Mouse (Mus musculus): ENCODE results near the gene Smpd2. TPM values are rescaled to one million over a fixed set of nuclear protein-coding genes. Genes with fewer than 3 reads are reported as not detected.

The Smpd2 gene
- polyA plus RNA-seq, 1 experiment from 2014 or later: 58.8 TPM

- Histone ChIP-seq H3K36me3 (ENCODE audit: control insufficient read depth, insufficient read depth, low read length) (no peaks in the 10 kb centered on the region), H3K27me3 (ENCODE audit: control insufficient read depth, insufficient read depth, low read length) (no peaks in the 10 kb centered on the region), H3K4me3 (replicated peaks; ENCODE audit: low read length) (peak within 1 kb of the TSS; percentile 84), H3K9me3 (replicated peaks; ENCODE audit: control insufficient read depth, low read length) (no peaks in the 10 kb centered on the region), H3K27ac (ENCODE audit: low read length) (peak within 1 kb of the TSS; percentile 60), H3K9ac (ENCODE audit: low read length) (peak within 1 kb of the TSS; percentile 88), H3K4me1 (ENCODE audit: control insufficient read depth, insufficient read depth, low read length) (peaks cover 7% of the 10 kb centered on the region), H3K4me2 (ENCODE audit: low read depth, low read length) (peak within 1 kb of the TSS; percentile 84)
- peak; percentile 97 for ATAC-seq (ENCODE audit: insufficient read depth, low FRiP score)
- WGBS: under 1% methylated on average over 49 of the region's 49 CpGs
Observed at GRCm38 (mm10) chr10:41450137-41450670, 40.0 kb downstream of the Smpd2 start, which contains the start of gene Zbtb24. TSS of gene Zbtb24 (plus strand) at chr10:41450383.

GRCm38 (mm10) chr10:41449684-41450083 is 40.5 kb downstream of the Smpd2 start:
- Histone ChIP-seq H3K27me3 (ENCODE audit: control insufficient read depth, insufficient read depth, low read length) (no peaks in the 10 kb centered on the region), H3K4me1 (ENCODE audit: control insufficient read depth, insufficient read depth, low read length) (peaks cover 7% of the 10 kb centered on the region), H3K9me3 (replicated peaks; ENCODE audit: control insufficient read depth, low read length) (no peaks in the 10 kb centered on the region), H3K27ac (ENCODE audit: low read length) (peak overlapping the region; percentile 60), H3K4me3 (replicated peaks; ENCODE audit: low read length) (peak overlapping the region; percentile 84), H3K9ac (ENCODE audit: low read length) (peak overlapping the region; percentile 88), H3K4me2 (ENCODE audit: low read depth, low read length) (peak overlapping the region; percentile 84), H3K36me3 (ENCODE audit: control insufficient read depth, insufficient read depth, low read length) (no peaks in the 10 kb centered on the region)
- ATAC-seq (ENCODE audit: insufficient read depth, low FRiP score): peak; percentile 57; the same call in 1 of the 2 replicates
- WGBS: 13% methylated on average over 14 of the region's 14 CpGs

DNA sequence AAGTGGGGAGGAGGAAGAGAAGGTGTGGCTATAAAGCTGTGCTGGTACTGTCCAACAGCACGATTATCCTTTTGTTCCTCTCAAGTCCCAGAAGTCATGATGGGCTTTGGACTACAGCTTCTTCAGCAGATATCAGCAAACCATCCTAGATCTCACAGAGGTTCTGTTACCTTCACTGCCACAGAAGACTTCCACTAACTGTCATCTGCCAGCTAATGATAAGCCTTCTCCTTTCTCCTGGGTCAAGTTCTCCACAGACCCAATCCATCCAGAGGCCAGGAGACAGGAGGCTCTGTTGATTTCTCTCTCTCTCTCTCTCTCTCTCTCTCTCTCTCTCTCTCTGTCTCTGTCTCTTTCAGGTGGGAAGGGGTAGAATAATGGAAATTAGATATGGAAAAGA is 42.0 kb downstream of the Smpd2 start:
- Histone ChIP-seq H3K36me3 (ENCODE audit: control insufficient read depth, insufficient read depth, low read length) (no peaks in the 10 kb centered on the region), H3K27me3 (ENCODE audit: control insufficient read depth, insufficient read depth, low read length) (no peaks in the 10 kb centered on the region), H3K4me1 (ENCODE audit: control insufficient read depth, insufficient read depth, low read length) (peaks cover 7% of the 10 kb centered on the region), H3K9ac (ENCODE audit: low read length) (no peak overlapping the region), H3K4me2 (ENCODE audit: low read depth, low read length) (no peak overlapping the region), H3K9me3 (replicated peaks; ENCODE audit: control insufficient read depth, low read length) (no peaks in the 10 kb centered on the region), H3K4me3 (replicated peaks; ENCODE audit: low read length) (no peak overlapping the region), H3K27ac (ENCODE audit: low read length) (no peak overlapping the region)
- WGBS: 72% methylated on average over 1 of the region's 1 CpGs
- no peak for ATAC-seq (ENCODE audit: insufficient read depth, low FRiP score)

Other genes starting within 250 kb of the Smpd2 start
- gene Fig4, start 187.1 kb downstream of the Smpd2 start, polyA plus RNA-seq (2015; fragmentation: Nextera tagmentation; extraction: Ambion mirVana): 14.9 and 15.4 TPM in 2 replicates
- not detected in 2 replicates for gene Ak9, start 186.4 kb downstream of the Smpd2 start, polyA plus RNA-seq (2015; fragmentation: Nextera tagmentation; extraction: Ambion mirVana)
- gene Zbtb24, start 40.0 kb downstream of the Smpd2 start, polyA plus RNA-seq (2015; fragmentation: Nextera tagmentation; extraction: Ambion mirVana): 16.2 TPM in 2 replicates
- gene Mical1, start 14.1 kb downstream of the Smpd2 start, polyA plus RNA-seq (2015; fragmentation: Nextera tagmentation; extraction: Ambion mirVana): 35.7 and 36.5 TPM in 2 replicates
- 1.1 and 1.6 TPM in 2 replicates for gene Ppil6, start 70 bp upstream of the Smpd2 start, polyA plus RNA-seq (2015; fragmentation: Nextera tagmentation; extraction: Ambion mirVana)
- 173 and 181 TPM in 2 replicates for gene Cd164, start 29.0 kb upstream of the Smpd2 start, polyA plus RNA-seq (2015; fragmentation: Nextera tagmentation; extraction: Ambion mirVana)
- 0.90 and 1.0 TPM in 2 replicates for gene Ccdc162, start 226.3 kb upstream of the Smpd2 start, polyA plus RNA-seq (2015; fragmentation: Nextera tagmentation; extraction: Ambion mirVana)